Mouse (Mus musculus): Measurements from ENCODE around the gene I830077J02Rik. TPM values are rescaled to one million over a fixed set of nuclear protein-coding genes. Genes with fewer than 3 reads are reported as not detected.
A peak's percentile ranks its signal among the peaks of the same experiment; 100 is the strongest.

I830077J02Rik gene
- polyA plus RNA-seq, 1 experiment: not detected

DNA sequence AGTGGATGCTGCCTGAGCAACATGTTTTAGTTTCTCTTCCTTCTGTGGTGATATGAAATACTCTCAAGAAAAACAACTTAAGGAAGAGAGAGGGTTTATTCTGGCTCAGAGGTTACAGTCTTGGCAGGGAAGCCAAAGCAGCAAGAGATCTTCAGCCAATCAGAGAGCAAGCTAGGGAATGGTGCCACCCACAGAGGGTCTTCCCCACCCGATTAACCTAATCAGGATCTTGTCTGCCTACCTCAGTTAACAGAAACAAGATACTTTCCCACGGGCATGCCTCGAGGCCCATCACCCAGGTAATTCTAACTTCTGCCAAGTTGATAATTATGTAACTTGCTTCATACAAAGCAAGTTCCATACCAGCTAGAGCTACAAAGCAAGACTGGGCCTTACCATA lies 52.0 kb downstream of the I830077J02Rik start:
- Histone ChIP-seq H3K27me3 (ENCODE audit: control insufficient read depth, insufficient read depth, low read length) (no peaks in the 10 kb centered on the region), H3K4me3 (ENCODE audit: control insufficient read depth, low read depth, low read length) (no peak overlapping the region), H3K36me3 (ENCODE audit: control insufficient read depth, insufficient read depth, low read length) (no peaks in the 10 kb centered on the region), H3K27ac (ENCODE audit: control insufficient read depth, insufficient read depth, low read depth, low read length) (no peak overlapping the region), H3K4me1 (ENCODE audit: control insufficient read depth, insufficient read depth, low read length) (no peaks in the 10 kb centered on the region; the same call in 1 of the 2 replicates)
- TF ChIP-seq CTCF (IDR thresholded peaks at IDR 0.05; ENCODE audit: control insufficient read depth, insufficient read depth, insufficient replicate concordance, low read depth, low read length) (no peak), POLR2A (IDR thresholded peaks at IDR 0.05; ENCODE audit: control insufficient read depth, low read depth, low read length) (no peak)

DNA sequence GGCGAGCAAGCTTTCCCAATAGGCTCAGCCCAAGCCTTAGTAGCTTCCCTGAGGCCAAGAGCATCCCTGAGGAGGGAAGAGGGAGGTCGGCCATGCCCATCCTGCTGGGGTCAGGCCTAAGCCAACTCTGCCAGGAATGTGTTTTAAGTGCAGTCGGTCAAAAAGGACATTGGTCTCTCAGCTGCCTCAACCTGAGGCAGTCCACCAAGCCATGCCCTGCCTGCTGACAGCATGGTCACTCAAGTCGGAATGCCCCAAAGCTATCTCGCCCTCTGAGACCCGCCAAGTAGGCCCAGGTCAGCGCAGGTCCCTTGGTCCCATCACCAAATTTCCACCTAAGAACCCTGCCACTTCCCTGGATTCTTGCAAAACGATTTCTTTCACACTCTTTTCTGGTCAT lies 53.7 kb downstream of the I830077J02Rik start:
- Histone ChIP-seq H3K4me3 (ENCODE audit: control insufficient read depth, low read depth, low read length) (no peak overlapping the region), H3K36me3 (ENCODE audit: control insufficient read depth, insufficient read depth, low read length) (no peaks in the 10 kb centered on the region), H3K27me3 (ENCODE audit: control insufficient read depth, insufficient read depth, low read length) (no peaks in the 10 kb centered on the region), H3K4me1 (ENCODE audit: control insufficient read depth, insufficient read depth, low read length) (no peaks in the 10 kb centered on the region; the same call in 1 of the 2 replicates), H3K27ac (ENCODE audit: control insufficient read depth, insufficient read depth, low read depth, low read length) (no peak overlapping the region)
- TF ChIP-seq CTCF (IDR thresholded peaks at IDR 0.05; ENCODE audit: control insufficient read depth, insufficient read depth, insufficient replicate concordance, low read depth, low read length): no peak
- no peak for TF ChIP-seq POLR2A (IDR thresholded peaks at IDR 0.05; ENCODE audit: control insufficient read depth, low read depth, low read length)

DNA sequence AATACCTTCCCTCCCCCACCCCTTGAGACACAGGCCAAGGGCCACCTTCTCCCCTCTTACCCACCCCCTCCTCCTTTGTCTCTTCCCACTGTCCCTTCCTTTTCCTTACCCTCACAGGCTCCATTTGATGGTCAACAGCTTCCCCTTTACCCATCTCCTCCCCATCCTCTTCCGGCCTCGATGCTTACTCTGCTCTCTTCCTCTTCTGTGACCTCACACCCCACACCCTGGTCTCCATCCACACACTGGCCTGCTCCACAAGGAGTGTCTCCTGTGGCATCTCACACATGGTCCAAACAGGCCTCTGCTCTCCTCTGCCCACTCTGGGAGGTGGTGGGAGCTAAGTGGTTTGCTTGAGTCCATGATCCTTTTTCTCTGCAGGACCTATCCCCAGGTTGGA lies 54.5 kb downstream of the I830077J02Rik start:
- TF ChIP-seq POLR2A (IDR thresholded peaks at IDR 0.05; ENCODE audit: control insufficient read depth, low read depth, low read length) (no peak), CTCF (IDR thresholded peaks at IDR 0.05; ENCODE audit: control insufficient read depth, insufficient read depth, insufficient replicate concordance, low read depth, low read length) (no peak)
- no peaks in the 10 kb centered on the region for H3K27me3 ChIP-seq (ENCODE audit: control insufficient read depth, insufficient read depth, low read length)
- no peak overlapping the region for H3K4me3 ChIP-seq (ENCODE audit: control insufficient read depth, low read depth, low read length)
- H3K27ac ChIP-seq (ENCODE audit: control insufficient read depth, insufficient read depth, low read depth, low read length): peak overlapping the region; percentile 61; the same call in 1 of the 2 replicates
- no peaks in the 10 kb centered on the region for H3K36me3 ChIP-seq (ENCODE audit: control insufficient read depth, insufficient read depth, low read length)
- H3K4me1 ChIP-seq (ENCODE audit: control insufficient read depth, insufficient read depth, low read length): no peaks in the 10 kb centered on the region; the same call in 1 of the 2 replicates

DNA sequence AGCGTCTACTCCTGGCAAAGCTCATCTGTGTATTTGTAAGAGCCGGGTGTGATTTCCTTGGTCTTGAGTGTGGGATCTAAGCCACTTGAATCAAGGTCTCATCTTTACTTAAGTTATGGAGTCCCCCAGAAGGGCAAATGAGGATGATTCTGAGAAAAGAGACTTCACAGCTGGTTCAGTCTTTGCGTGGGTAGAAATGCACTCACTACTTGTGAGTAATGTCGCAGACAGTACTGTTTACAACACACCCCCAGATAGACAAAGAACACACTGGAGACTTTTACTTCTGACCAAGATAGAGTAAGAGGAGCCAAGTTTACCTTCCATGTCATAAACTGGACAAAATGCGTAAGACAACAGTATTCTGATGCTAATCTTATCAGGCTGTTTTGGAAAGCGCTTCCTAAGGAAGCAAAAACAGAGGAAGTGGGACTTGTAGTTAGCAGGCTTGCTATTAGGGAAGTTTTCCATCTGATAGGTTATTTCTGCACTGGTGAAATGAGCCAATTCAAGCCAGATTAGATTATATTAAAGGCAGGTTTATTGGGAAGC lies 55.1 kb downstream of the I830077J02Rik start:
- TF ChIP-seq POLR2A (IDR thresholded peaks at IDR 0.05; ENCODE audit: control insufficient read depth, low read depth, low read length) (no peak), CTCF (IDR thresholded peaks at IDR 0.05; ENCODE audit: control insufficient read depth, insufficient read depth, insufficient replicate concordance, low read depth, low read length) (no peak)
- Histone ChIP-seq H3K27me3 (ENCODE audit: control insufficient read depth, insufficient read depth, low read length) (no peaks in the 10 kb centered on the region), H3K4me3 (ENCODE audit: control insufficient read depth, low read depth, low read length) (peak overlapping the region; percentile 3; the same call in 1 of the 2 replicates), H3K36me3 (ENCODE audit: control insufficient read depth, insufficient read depth, low read length) (no peaks in the 10 kb centered on the region), H3K4me1 (ENCODE audit: control insufficient read depth, insufficient read depth, low read length) (no peaks in the 10 kb centered on the region; the same call in 1 of the 2 replicates), H3K27ac (ENCODE audit: control insufficient read depth, insufficient read depth, low read depth, low read length) (no peak overlapping the region)

DNA sequence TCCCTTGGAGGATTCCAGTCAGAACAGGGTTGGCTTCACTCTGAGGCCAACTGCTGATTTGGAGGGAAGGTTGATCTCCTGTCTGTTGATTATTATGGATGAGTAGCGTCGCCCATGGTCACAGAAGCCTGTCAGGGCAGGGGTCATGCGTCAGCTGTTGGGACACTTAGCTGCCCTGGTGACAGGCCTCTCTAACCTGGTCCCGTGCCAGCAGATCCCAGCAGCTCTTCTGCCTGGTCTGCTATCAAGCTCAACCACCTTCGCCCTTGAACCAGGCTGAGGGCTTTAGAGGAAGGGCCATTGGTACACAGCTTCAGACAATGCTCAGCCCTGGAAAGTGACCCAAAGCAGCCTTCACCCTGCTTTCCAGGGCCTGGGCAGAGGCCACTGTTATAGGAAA lies 56.4 kb downstream of the I830077J02Rik start:
- H3K27ac ChIP-seq (ENCODE audit: control insufficient read depth, insufficient read depth, low read depth, low read length): peak overlapping the region; percentile 39; the same call in 1 of the 2 replicates
- no peaks in the 10 kb centered on the region for H3K36me3 ChIP-seq (ENCODE audit: control insufficient read depth, insufficient read depth, low read length)
- H3K27me3 ChIP-seq (ENCODE audit: control insufficient read depth, insufficient read depth, low read length): no peaks in the 10 kb centered on the region
- no peak for TF ChIP-seq POLR2A (IDR thresholded peaks at IDR 0.05; ENCODE audit: control insufficient read depth, low read depth, low read length)
- no peak for TF ChIP-seq CTCF (IDR thresholded peaks at IDR 0.05; ENCODE audit: control insufficient read depth, insufficient read depth, insufficient replicate concordance, low read depth, low read length)
- peak overlapping the region; percentile 62 for H3K4me3 ChIP-seq (ENCODE audit: control insufficient read depth, low read depth, low read length)
- H3K4me1 ChIP-seq (ENCODE audit: control insufficient read depth, insufficient read depth, low read length): no peaks in the 10 kb centered on the region; the same call in 1 of the 2 replicates

Other genes with a start within 250 kb of the I830077J02Rik start
- gene Ddx20, start 245.1 kb downstream of the I830077J02Rik start, polyA plus RNA-seq (2012; rRNA removed): 100 and 115 TPM in 2 replicates
- gene Inka2, start 228.1 kb downstream of the I830077J02Rik start, polyA plus RNA-seq (2012; rRNA removed): 0.30 and 0.32 TPM in 2 replicates
- gene Rap1a, start 131.3 kb downstream of the I830077J02Rik start, polyA plus RNA-seq (2012; rRNA removed): 4.7 and 6.9 TPM in 2 replicates
- gene Adora3, start 61.8 kb downstream of the I830077J02Rik start, polyA plus RNA-seq (2012; rRNA removed): 10.9 and 13.6 TPM in 2 replicates
- gene Tmigd3, start 61.8 kb downstream of the I830077J02Rik start, polyA plus RNA-seq (2012; rRNA removed): 290 and 388 TPM in 2 replicates
- gene Wdr77, start 26.7 kb upstream of the I830077J02Rik start, polyA plus RNA-seq (2012; rRNA removed): 50.4 and 55.8 TPM in 2 replicates
- gene Atp5f1, start 27.4 kb upstream of the I830077J02Rik start, polyA plus RNA-seq (2012; rRNA removed): 68.0 and 69.0 TPM in 2 replicates
- gene Ovgp1, start 41.0 kb upstream of the I830077J02Rik start, polyA plus RNA-seq (2012; rRNA removed): 10.3 and 13.3 TPM in 2 replicates
- 101 and 112 TPM in 2 replicates for gene Pifo, start 82.0 kb upstream of the I830077J02Rik start, polyA plus RNA-seq (2012; rRNA removed)
- gene Chil5, start 100.2 kb upstream of the I830077J02Rik start, polyA plus RNA-seq (2012; rRNA removed): 0.24 and 1.1 TPM in 2 replicates
- gene Chia1, start 180.6 kb upstream of the I830077J02Rik start, polyA plus RNA-seq (2012; rRNA removed): 0.66 and 0.70 TPM in 2 replicates
- gene Chil3, start 234.9 kb upstream of the I830077J02Rik start, polyA plus RNA-seq (2012; rRNA removed): 1.6 and 3.3 TPM in 2 replicates